In the genomic region with DNA sequence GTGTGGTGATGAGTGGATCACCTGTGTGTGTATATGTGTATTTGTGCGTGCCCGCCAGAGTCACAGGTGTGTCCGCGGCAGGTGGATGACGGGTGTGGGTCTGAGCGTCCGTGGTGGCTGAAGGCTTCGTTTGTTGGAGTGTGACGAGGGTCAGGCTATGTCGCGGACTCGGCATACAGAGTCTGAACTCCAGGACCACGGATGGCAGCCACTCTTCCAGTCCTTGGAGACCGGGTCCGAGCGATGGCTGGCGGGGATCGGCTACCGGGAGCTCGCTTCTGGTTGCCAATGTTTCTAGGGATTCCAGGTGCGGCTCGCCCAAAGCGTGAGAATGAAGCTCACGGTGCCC, we compare ENCODE assay signal across 8 mouse cellular contexts. TPM values are rescaled to one million over a fixed set of nuclear protein-coding genes. Genes with fewer than 3 reads are reported as not detected.
DNase-seq lines count a peak whose midpoint lies in the region; ATAC-seq and TF ChIP-seq lines count a peak whose summit lies in the region.

No protein-coding gene starts in this region.

- peak; percentile 38 for DNase-seq in lung, embryonic 14.5 days
- no peak for DNase-seq in lung, adult 18-20 months
- DNase-seq in hindbrain, postnatal 0 days (ENCODE audit: low spot score): no peak
- no peak for DNase-seq in adrenal gland, adult 2 months
- DNase-seq in left cerebral cortex, adult 9 months (ENCODE audit: low spot score in 2 of 2): no peak
- no peak for DNase-seq in retina, embryonic 14.5 days (ENCODE audit: low spot score)

- H3K4me3 ChIP-seq in lung, embryonic 14.5 days (ENCODE audit: low read depth, low read length): peak overlapping the region; percentile 51
- peak overlapping the region; percentile 53 for H3K4me3 ChIP-seq in embryonic facial prominence, embryonic 13.5 days
- peak overlapping the region; percentile 69 for H3K4me3 ChIP-seq in hindbrain, postnatal 0 days (ENCODE audit: low read length)
- H3K4me3 ChIP-seq in myocyte: peak overlapping the region; percentile 100

- TF ChIP-seq POLR2A in myocyte (IDR thresholded peaks at IDR 0.05; ENCODE audit: insufficient read length, low read depth): peak; percentile 67

- peak; percentile 2; the same call in 1 of the 2 replicates for ATAC-seq in lung, embryonic 14.5 days (ENCODE audit: insufficient read depth)
- no peak for ATAC-seq in embryonic facial prominence, embryonic 13.5 days (ENCODE audit: insufficient number of reproducible peaks, insufficient read depth, low FRiP score, low TSS enrichment, low read depth)
- ATAC-seq in hindbrain, postnatal 0 days: peak; percentile 1; the same call in 1 of the 2 replicates

- peaks cover 15% of the 10 kb centered on the region for H3K4me1 ChIP-seq in lung, embryonic 14.5 days (ENCODE audit: insufficient read depth)
- peaks cover 29% of the 10 kb centered on the region for H3K4me1 ChIP-seq in embryonic facial prominence, embryonic 13.5 days
- H3K4me1 ChIP-seq in hindbrain, postnatal 0 days (ENCODE audit: insufficient read depth, low read length): no peaks in the 10 kb centered on the region

- H3K27me3 ChIP-seq in lung, embryonic 14.5 days (ENCODE audit: insufficient read depth, low read length): peaks cover 12% of the 10 kb centered on the region
- peaks cover 46% of the 10 kb centered on the region for H3K27me3 ChIP-seq in embryonic facial prominence, embryonic 13.5 days
- no peaks in the 10 kb centered on the region for H3K27me3 ChIP-seq in hindbrain, postnatal 0 days (ENCODE audit: insufficient read depth, low read length)
- H3K27me3 ChIP-seq in myocyte (ENCODE audit: control insufficient read depth, insufficient read depth, insufficient read length): no peaks in the 10 kb centered on the region

- peaks cover 62% of the 10 kb centered on the region for H3K79me2 ChIP-seq in myocyte (ENCODE audit: control insufficient read depth, insufficient read depth)

- TF ChIP-seq CTCF in lung, embryonic 14.5 days (IDR thresholded peaks at IDR 0.05; ENCODE audit: low read depth): no peak
- 0 out of 2 replicates have a peak, but pooled peaks have one; percentile 1 for TF ChIP-seq CTCF in hindbrain, postnatal 0 days (IDR thresholded peaks at IDR 0.05; ENCODE audit: low read depth)

- peak overlapping the region; percentile 77 for H3ac ChIP-seq in myocyte (ENCODE audit: control insufficient read depth, insufficient read length)

- H3K4me2 ChIP-seq in lung, embryonic 14.5 days: peak overlapping the region; percentile 79
- peak overlapping the region; percentile 78 for H3K4me2 ChIP-seq in embryonic facial prominence, embryonic 13.5 days
- peak overlapping the region; percentile 87 for H3K4me2 ChIP-seq in hindbrain, postnatal 0 days (ENCODE audit: low read depth, low read length)
- H3K4me2 ChIP-seq in myocyte (ENCODE audit: low read depth): no peak overlapping the region

- H3K27ac ChIP-seq in lung, embryonic 14.5 days (ENCODE audit: low read depth): no peak overlapping the region
- peak overlapping the region; percentile 33; the same call in 1 of the 2 replicates for H3K27ac ChIP-seq in embryonic facial prominence, embryonic 13.5 days
- peak overlapping the region; percentile 82 for H3K27ac ChIP-seq in hindbrain, postnatal 0 days

- no peaks in the 10 kb centered on the region for H3K36me3 ChIP-seq in lung, embryonic 14.5 days (ENCODE audit: insufficient read depth)
- peaks cover 6% of the 10 kb centered on the region for H3K36me3 ChIP-seq in embryonic facial prominence, embryonic 13.5 days
- peaks cover 5% of the 10 kb centered on the region; the same call in 1 of the 2 replicates for H3K36me3 ChIP-seq in hindbrain, postnatal 0 days (ENCODE audit: insufficient read depth, low read length)
- H3K36me3 ChIP-seq in myocyte (ENCODE audit: control insufficient read depth, insufficient read depth): peaks cover 32% of the 10 kb centered on the region

- H3K9me3 ChIP-seq in lung, embryonic 14.5 days (ENCODE audit: low read depth, low read length): no peaks in the 10 kb centered on the region
- H3K9me3 ChIP-seq in embryonic facial prominence, embryonic 13.5 days: no peaks in the 10 kb centered on the region
- H3K9me3 ChIP-seq in hindbrain, postnatal 0 days (ENCODE audit: low read length): no peaks in the 10 kb centered on the region

- peak overlapping the region; percentile 58 for H3K9ac ChIP-seq in lung, embryonic 14.5 days
- peak overlapping the region; percentile 74 for H3K9ac ChIP-seq in embryonic facial prominence, embryonic 13.5 days
- H3K9ac ChIP-seq in hindbrain, postnatal 0 days (replicated peaks; ENCODE audit: low read length): peak overlapping the region; percentile 87

- WGBS in lung, embryonic 14.5 days: under 1% methylated on average over 24 of the region's 24 CpGs
- 1% methylated on average over 24 of the region's 24 CpGs for WGBS in embryonic facial prominence, embryonic 13.5 days
- WGBS in hindbrain, postnatal 0 days: under 1% methylated on average over 24 of the region's 24 CpGs

TF ChIP-seq in myocyte, 11 proteins besides CTCF, POLR2A, EP300 and RAD21:
- TF ChIP-seq CEBPB (IDR thresholded peaks at IDR 0.05; ENCODE audit: insufficient read depth, poor library complexity, severe bottlenecking): no peak
- TF ChIP-seq SRF (IDR thresholded peaks at IDR 0.05; ENCODE audit: control insufficient read depth, insufficient read length, low read depth): no peak
- TF ChIP-seq E2F4 (IDR thresholded peaks at IDR 0.05; ENCODE audit: insufficient read depth): no peak
- no peak for TF ChIP-seq REST (IDR thresholded peaks at IDR 0.05; ENCODE audit: insufficient read depth, insufficient read length)
- TF ChIP-seq MAX (IDR thresholded peaks at IDR 0.05; ENCODE audit: low read depth): no peak
- no peak for TF ChIP-seq TCF3 (IDR thresholded peaks at IDR 0.05; ENCODE audit: insufficient read length, low read depth)
- no peak for TF ChIP-seq MYOG (IDR thresholded peaks at IDR 0.05; ENCODE audit: control insufficient read depth in 1 of 3, insufficient read depth in 1 of 3, insufficient read length in 2 of 3, low read depth in 2 of 3)
- TF ChIP-seq MYOD1 (IDR thresholded peaks at IDR 0.05; ENCODE audit: control insufficient read depth in 1 of 3, insufficient read length in 2 of 3, low read depth in 2 of 3): peak in 2 of 3 experiments; percentile 0 to 5
- no peak for TF ChIP-seq TCF12 (IDR thresholded peaks at IDR 0.05; ENCODE audit: insufficient read depth, poor library complexity, severe bottlenecking)
- TF ChIP-seq POLR2AphosphoS2 (IDR thresholded peaks at IDR 0.05; ENCODE audit: insufficient read length, low read depth): peak; percentile 8
- TF ChIP-seq USF1 (IDR thresholded peaks at IDR 0.05; ENCODE audit: low read depth): no peak

RNA-seq across cellular contexts. Expression of a gene that starts 3.2 kb away (rescaled TPM):
- 12.4 and 13.6 TPM in 2 replicates for polyA plus RNA-seq in lung, embryonic 14.5 days (2014; fragmentation: Nextera tagmentation; extraction: Ambion mirVana)
- polyA plus RNA-seq in embryonic facial prominence, embryonic 13.5 days (2015; fragmentation: Nextera tagmentation; extraction: Ambion mirVana): 66.8 and 78.2 TPM in 2 replicates
- 48.9 and 50.0 TPM in 2 replicates for total RNA-seq in hindbrain, postnatal 0 days (2014; rRNA removed)
- polyA plus RNA-seq in hindbrain, postnatal 0 days (2015; fragmentation: Nextera tagmentation; extraction: Ambion mirVana): 242 and 257 TPM in 2 replicates
- polyA plus RNA-seq in myocyte (2012; fragmentation: generic; extraction: Trizol): 2,069 TPM
- 100 to 1,000 TPM in 1 of 2 experiments, 10 to 100 TPM in 1; 36.4 to 108 TPM for total RNA-seq in adrenal gland, adult 2 months (2021)
- polyA plus RNA-seq in adrenal gland, adult 2 months (2012; rRNA removed): 32.2 and 33.7 TPM in 2 replicates

RNA-seq across cellular contexts. Expression of a gene that starts 20.0 kb away (rescaled TPM):
- polyA plus RNA-seq in lung, embryonic 14.5 days (2014; fragmentation: Nextera tagmentation; extraction: Ambion mirVana): 0.46 and 1.1 TPM in 2 replicates
- 0.55 and 0.56 TPM in 2 replicates for polyA plus RNA-seq in embryonic facial prominence, embryonic 13.5 days (2015; fragmentation: Nextera tagmentation; extraction: Ambion mirVana)
- total RNA-seq in hindbrain, postnatal 0 days (2014; rRNA removed): 1.2 TPM in 2 replicates
- 0.05 and 0.20 TPM in 2 replicates for polyA plus RNA-seq in hindbrain, postnatal 0 days (2015; fragmentation: Nextera tagmentation; extraction: Ambion mirVana)
- polyA plus RNA-seq in myocyte (2012; fragmentation: generic; extraction: Trizol): 6.8 TPM
- total RNA-seq in adrenal gland, adult 2 months (2021): under 1 TPM; 0.14 to 0.62 TPM
- polyA plus RNA-seq in adrenal gland, adult 2 months (2012; rRNA removed): 0.30 and 0.31 TPM in 2 replicates
